Mouse (Mus musculus) heart, postnatal 0 days (tissue): ENCODE measurements around the gene Coro1c. TPM values are rescaled to one million over a fixed set of nuclear protein-coding genes. Genes with fewer than 3 reads are reported as not detected.

Experiments
- ATAC-seq: fragments of 200-750 bp; cut with Nextera tagmentation; 2 replicates; pipeline ENCODE4 v1.8.0; 2017; ENCODE audit warnings: low read depth, moderate number of reproducible peaks, moderate library complexity; ENCODE audit not compliant: insufficient read depth
- DNase-seq: peaks from one replicate; pipeline ENCODE4 v3.0.0-alpha.2; 2016; ENCODE audit warnings: low spot score
- H3K27ac ChIP-seq: fragments of 300-500 bp; sonication (generic); 2 replicates; pipeline ENCODE4 v1.5.1; 2014; ENCODE audit warnings: low read depth, mild to moderate bottlenecking
- H3K27me3 ChIP-seq: fragments of 300-500 bp; sonication (generic); 2 replicates; pipeline ENCODE4 v1.6.1; 2014; ENCODE audit warnings: low read length, mixed read lengths; ENCODE audit not compliant: control insufficient read depth, insufficient read depth
- H3K36me3 ChIP-seq: fragments of 300-500 bp; sonication (generic); replicated peaks from 2 replicates; pipeline ENCODE4 v1.6.1; 2014; ENCODE audit warnings: low read length, mixed read lengths; ENCODE audit not compliant: control insufficient read depth, insufficient read depth
- H3K4me1 ChIP-seq: fragments of 300-500 bp; sonication (generic); 2 replicates; pipeline ENCODE4 v1.6.1; 2014; ENCODE audit warnings: antibody characterized with exemption; ENCODE audit not compliant: control insufficient read depth, insufficient read depth
- H3K4me2 ChIP-seq: fragments of 300-500 bp; sonication (generic); 2 replicates; pipeline ENCODE4 v1.6.1; 2014; ENCODE audit warnings: low read depth, mild to moderate bottlenecking, low read length, moderate library complexity
- H3K4me3 ChIP-seq: fragments of 300-500 bp; sonication (generic); 2 replicates; pipeline ENCODE4 v1.5.1; 2014; ENCODE audit warnings: low read depth, low read length
- H3K9ac ChIP-seq: fragments of 300-500 bp; sonication (generic); replicated peaks from 2 replicates; pipeline ENCODE4 v1.6.1; 2014; ENCODE audit warnings: low read depth, low read length, mixed read lengths
- H3K9me3 ChIP-seq: fragments of 300-500 bp; sonication (generic); replicated peaks from 2 replicates; pipeline ENCODE4 v1.6.1; 2016; ENCODE audit warnings: low read length; ENCODE audit not compliant: control insufficient read depth
- CTCF ChIP-seq: IDR thresholded peaks from 2 replicates; pipeline ENCODE4 v1.5.1; 2016; ENCODE audit warnings: antibody characterized with exemption, control low read depth, low read depth
- EP300 ChIP-seq: IDR thresholded peaks from 2 replicates; pipeline ENCODE4 v1.6.1; 2016; ENCODE audit warnings: antibody characterized with exemption, low read depth
- WGBS: fragments of 180-500 bp; shearing (Covaris S2); extraction: QIAGEN DNeasy Blood & Tissue Kit; methylation state at CpG from one replicate; pipeline ENCODE4 v1.1.7; 2014; 5-methylcytosine and 5-hydroxymethylcytosine counted together
- polyA plus RNA-seq: library from polyadenylated mRNA; unstranded; fragments of >200 nt; fragmentation: Nextera tagmentation; extraction: Ambion mirVana; gene quantifications from 2 replicates; pipeline ENCODE4 v1.2.1, GENCODE M21; 2015
- total RNA-seq: library from RNA; depleted of rRNA; stranded (reverse); fragments of >200 nt; gene quantifications from 2 replicates; pipeline ENCODE4 v1.2.3, GENCODE M21; 2014; ENCODE audit warnings: low replicate concordance

The Coro1c gene
- total and polyA plus RNA-seq, 2 experiments from 2014 or later, result 46.6 to 78.2 TPM

- ATAC-seq, result no peak
- Histone ChIP-seq H3K4me2 (no peak overlapping the region), H3K9me3 (0 out of 2 replicates have a peak, but pooled peaks cover 3% of the 10 kb centered on the region), H3K36me3 (peaks cover 45% of the 10 kb centered on the region), H3K4me1 (peaks cover 31% of the 10 kb centered on the region), H3K9ac (no peak overlapping the region), H3K27me3 (no peaks in the 10 kb centered on the region), H3K27ac (no peak overlapping the region), H3K4me3 (no peak overlapping the region)
- DNase-seq, result no peak
- 86% methylated on average over 7 of the region's 7 CpGs for WGBS
- TF ChIP-seq CTCF, result no peak
- TF ChIP-seq EP300, result no peak
These were observed 32.4 kb downstream of the Coro1c start for GRCm38 (mm10) chr5:113876176-113876575.

DNA sequence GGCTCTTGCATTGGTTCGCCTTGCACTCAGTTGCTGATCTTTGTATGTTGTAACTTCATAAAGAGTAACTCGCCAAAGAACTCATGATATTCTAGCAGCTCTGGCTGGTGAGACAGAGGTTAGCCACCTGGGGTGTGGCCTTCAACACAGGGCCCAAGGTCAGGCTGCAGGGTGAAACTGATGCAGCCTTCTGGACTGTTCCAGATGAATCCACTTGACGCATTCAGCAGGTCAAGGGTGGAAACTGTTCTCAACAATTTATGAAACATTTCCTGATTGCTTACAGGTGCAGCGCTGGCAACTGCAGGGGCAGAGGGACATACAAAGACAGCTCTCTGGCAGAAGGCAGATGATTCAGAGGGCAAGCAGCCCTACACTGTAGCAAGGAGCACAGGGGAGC lies 32.9 kb downstream of the Coro1c start:
- Histone ChIP-seq H3K4me2 (no peak overlapping the region), H3K9me3 (0 out of 2 replicates have a peak, but pooled peaks cover 3% of the 10 kb centered on the region), H3K36me3 (peaks cover 39% of the 10 kb centered on the region), H3K4me3 (no peak overlapping the region), H3K27ac (no peak overlapping the region), H3K4me1 (peaks cover 37% of the 10 kb centered on the region), H3K9ac (no peak overlapping the region), H3K27me3 (no peaks in the 10 kb centered on the region)
- 89% methylated on average over 4 of the region's 4 CpGs for WGBS
- no peak for TF ChIP-seq CTCF
- TF ChIP-seq EP300, result no peak
- ATAC-seq, result no peak
- DNase-seq, result no peak

GRCm38 (mm10) chr5:113874063-113875024 lies 34.2 kb downstream of the Coro1c start:
- H3K4me1 ChIP-seq, result peaks cover 49% of the 10 kb centered on the region
- H3K4me3 ChIP-seq, result no peak overlapping the region
- H3K9me3 ChIP-seq, result 0 out of 2 replicates have a peak, but pooled peaks cover 3% of the 10 kb centered on the region
- H3K9ac ChIP-seq, result peak overlapping the region; percentile 17
- H3K27ac ChIP-seq, result peak overlapping the region; percentile 88
- H3K27me3 ChIP-seq, result no peaks in the 10 kb centered on the region
- TF ChIP-seq CTCF (no peak), EP300 (no peak)
- WGBS, result 45% methylated on average over 19 of the region's 19 CpGs
- ATAC-seq (no peak), DNase-seq (no peak)
- H3K4me2 ChIP-seq, result peak overlapping the region; percentile 41
- H3K36me3 ChIP-seq, result peaks cover 27% of the 10 kb centered on the region

DNA sequence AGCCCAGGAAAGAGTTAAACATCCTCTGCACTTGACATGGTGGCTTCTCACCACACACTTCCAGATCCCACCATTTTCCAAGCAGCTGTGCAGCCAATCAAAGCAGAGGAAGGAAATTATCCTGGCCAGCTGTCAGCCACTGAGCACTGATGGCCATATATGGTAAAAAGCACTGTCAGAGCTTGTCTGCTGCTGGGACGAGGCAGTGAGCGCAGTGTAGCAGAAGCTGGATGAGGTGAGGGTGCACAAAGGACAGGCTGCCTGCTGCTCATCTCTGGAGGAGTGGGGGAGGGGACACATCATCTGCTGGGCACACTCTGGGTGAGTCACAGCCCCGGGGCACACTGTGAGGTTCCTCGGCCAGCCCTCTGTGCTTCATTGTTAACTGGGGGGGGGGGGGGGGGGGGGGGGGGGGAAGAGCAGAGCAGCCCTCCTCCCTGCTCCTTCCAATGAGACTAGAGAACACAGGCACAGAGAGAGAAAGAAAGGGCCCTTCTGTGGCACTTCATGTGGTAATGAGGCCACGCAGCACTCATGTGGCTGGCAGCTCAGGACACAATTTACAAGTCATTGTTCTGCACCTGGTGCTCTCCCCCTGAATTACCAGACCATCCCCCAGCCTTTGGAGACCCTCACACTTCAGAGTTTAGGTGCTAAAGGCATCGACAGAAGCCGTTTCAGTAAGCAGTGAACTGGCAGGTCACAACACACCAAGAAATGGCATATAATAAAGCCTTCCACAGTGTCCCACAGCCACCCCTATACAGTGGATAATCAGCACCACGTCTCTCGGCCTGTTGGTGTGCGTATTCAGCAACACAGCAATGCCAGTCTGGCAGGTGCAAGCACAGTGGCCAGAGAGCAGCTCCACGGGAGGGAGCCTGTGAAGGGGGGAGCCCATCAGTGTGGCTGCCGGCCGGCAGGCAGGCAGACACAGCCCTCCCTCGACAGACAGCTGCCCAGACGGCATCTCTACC lies 35.3 kb downstream of the Coro1c start:
- no peaks in the 10 kb centered on the region for H3K27me3 ChIP-seq
- peak overlapping the region; percentile 41 for H3K4me2 ChIP-seq
- peaks cover 61% of the 10 kb centered on the region for H3K4me1 ChIP-seq
- DNase-seq, result peak; percentile 95
- H3K27ac ChIP-seq, result peak overlapping the region; percentile 88
- H3K4me3 ChIP-seq, result no peak overlapping the region
- H3K9me3 ChIP-seq, result 0 out of 2 replicates have a peak, but pooled peaks cover 3% of the 10 kb centered on the region
- peaks cover 25% of the 10 kb centered on the region for H3K36me3 ChIP-seq
- TF ChIP-seq CTCF (no peak), EP300 (peak; percentile 80)
- H3K9ac ChIP-seq, result peak overlapping the region; percentile 17
- 12% methylated on average over 13 of the region's 15 CpGs for WGBS
- ATAC-seq, result peak; percentile 84

GRCm38 (mm10) chr5:113871903-113872548 lies 36.5 kb downstream of the Coro1c start:
- Histone ChIP-seq H3K27me3 (no peaks in the 10 kb centered on the region), H3K4me2 (no peak overlapping the region), H3K4me3 (no peak overlapping the region), H3K36me3 (peaks cover 18% of the 10 kb centered on the region), H3K27ac (peak overlapping the region; percentile 88), H3K9me3 (0 out of 2 replicates have a peak, but pooled peaks cover 3% of the 10 kb centered on the region), H3K9ac (no peak overlapping the region), H3K4me1 (peaks cover 65% of the 10 kb centered on the region)
- DNase-seq (no peak), ATAC-seq (no peak)
- WGBS, result 72% methylated on average over 7 of the region's 7 CpGs
- TF ChIP-seq EP300 (no peak), CTCF (peak; percentile 24)
